Mouse (Mus musculus) right cerebral cortex, adult 2 months (tissue): ENCODE measurements around the gene Dusp21.
A peak's percentile ranks its signal among the peaks of the same experiment; 100 is the strongest.

Source experiments
- DNase-seq, 2 experiments: peaks; one replicate each; pipeline ENCODE4 v3.0.0; 2021 to 2022; ENCODE audit warnings: low spot score in 2 of 2

Dusp21 gene

DNA sequence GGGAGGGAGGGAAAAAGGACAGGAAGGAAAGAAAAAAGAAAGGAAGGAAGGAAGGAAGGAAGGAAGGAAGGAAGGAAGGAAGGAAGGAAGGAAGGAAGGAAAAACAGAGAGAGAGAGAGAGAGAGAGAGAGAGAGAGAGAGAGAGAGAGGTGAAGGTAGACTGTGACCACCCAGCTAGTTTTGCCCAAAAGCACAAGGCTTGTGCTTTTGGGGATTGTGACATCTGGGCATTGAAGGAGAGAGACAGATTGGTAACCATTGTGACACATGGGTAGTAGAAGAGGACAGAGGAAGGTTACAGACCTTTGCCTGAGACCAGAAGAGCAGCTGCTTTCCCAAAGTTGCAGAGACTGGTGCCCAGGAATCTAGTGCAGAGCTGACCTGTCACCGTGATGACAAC lies at the start of gene Dusp21:
Gene Dusp21 (plus strand): TSS at position 301 of the 400 bp plus-strand sequence.
- no peak for DNase-seq

DNA sequence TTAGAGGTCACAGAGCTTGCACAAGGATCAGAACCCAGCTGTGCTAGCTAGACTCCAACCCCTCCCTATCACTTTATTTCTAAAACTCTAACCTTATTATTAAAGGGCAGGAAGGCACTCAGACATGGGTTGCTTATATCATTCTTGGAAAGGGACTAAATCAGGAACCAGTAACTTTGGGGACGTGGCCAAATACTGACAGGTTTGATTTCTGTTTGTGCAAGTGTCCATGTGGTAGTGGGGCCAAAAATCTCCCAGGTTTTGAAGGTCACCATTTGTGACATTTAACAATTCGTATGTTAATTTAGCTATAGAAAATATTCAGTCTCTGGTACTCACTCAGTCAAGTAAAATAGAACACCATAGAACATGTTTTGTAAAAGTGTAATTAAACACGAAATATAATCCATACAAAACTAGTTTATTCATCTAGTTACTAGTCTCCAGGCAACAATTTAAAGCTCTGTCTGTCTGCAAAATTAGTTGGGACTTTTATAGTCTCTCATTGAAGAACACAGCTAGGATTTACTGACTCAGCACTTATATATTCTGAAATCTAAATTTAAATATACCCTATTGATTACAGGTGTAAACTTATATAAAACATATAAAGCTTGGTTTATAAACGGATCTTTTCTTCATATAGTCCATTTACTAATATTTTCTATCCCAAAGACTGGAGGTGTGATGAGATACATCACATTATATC lies 15.2 kb downstream of the Dusp21 start:
- DNase-seq, result no peak

DNA sequence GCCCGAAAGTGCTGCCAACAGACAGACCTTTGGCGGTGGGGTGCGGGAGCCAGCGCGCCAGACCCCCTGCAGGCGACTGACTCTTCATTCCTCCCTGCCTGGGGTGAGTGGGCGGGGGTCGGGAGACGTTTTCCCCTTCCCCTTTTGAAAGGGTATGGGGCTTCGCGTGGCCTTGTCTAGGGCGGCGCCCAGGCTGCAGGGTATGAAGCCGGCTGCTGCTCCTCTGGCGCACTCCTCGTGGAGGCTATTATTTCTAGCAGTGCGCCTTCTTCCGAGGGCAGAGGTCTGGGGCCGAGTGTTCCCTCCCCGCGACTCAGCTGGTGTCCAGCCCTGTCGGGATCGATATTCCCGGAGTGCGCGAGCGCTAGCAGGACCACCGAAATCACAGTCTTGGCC lies 16.1 kb downstream of the Dusp21 start:
- no peak for DNase-seq

DNA sequence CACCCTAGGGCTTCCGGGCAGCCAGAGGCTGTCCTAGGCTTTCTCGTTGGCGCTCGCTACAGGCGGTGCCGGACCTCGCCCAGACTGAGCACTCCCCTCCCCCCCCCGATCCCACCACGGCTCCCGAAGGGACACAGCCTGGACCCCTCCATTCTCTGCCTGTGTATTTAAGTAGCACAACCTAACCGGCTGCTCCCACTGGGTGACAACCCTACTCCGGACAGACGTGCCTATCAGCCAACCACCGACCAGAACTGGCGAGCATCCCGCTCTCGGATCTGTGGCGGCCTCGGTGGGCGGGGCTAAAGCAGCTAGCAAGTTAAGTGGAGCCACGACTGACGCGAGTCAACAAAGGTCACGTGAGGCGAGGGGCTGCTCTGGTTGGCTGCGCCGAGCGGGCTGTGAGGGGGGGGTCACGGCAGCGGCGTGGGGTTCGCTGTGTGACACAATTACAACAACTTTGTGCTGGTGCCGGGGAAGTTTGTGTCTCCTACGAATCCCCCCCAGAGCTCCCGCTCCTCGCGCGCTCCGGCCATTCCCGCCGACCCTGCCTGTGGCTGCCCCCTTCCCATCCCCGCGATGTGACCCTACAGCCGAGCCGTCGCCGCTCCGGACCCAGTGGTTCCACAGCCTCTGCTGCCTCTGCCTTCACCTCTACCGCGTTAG lies 16.7 kb downstream of the Dusp21 start, which contains the start of gene Kdm6a:
Gene Kdm6a (plus strand): TSS at position 384 of the 666 bp plus-strand sequence.
- peak; percentile 98 to 100 for DNase-seq

DNA sequence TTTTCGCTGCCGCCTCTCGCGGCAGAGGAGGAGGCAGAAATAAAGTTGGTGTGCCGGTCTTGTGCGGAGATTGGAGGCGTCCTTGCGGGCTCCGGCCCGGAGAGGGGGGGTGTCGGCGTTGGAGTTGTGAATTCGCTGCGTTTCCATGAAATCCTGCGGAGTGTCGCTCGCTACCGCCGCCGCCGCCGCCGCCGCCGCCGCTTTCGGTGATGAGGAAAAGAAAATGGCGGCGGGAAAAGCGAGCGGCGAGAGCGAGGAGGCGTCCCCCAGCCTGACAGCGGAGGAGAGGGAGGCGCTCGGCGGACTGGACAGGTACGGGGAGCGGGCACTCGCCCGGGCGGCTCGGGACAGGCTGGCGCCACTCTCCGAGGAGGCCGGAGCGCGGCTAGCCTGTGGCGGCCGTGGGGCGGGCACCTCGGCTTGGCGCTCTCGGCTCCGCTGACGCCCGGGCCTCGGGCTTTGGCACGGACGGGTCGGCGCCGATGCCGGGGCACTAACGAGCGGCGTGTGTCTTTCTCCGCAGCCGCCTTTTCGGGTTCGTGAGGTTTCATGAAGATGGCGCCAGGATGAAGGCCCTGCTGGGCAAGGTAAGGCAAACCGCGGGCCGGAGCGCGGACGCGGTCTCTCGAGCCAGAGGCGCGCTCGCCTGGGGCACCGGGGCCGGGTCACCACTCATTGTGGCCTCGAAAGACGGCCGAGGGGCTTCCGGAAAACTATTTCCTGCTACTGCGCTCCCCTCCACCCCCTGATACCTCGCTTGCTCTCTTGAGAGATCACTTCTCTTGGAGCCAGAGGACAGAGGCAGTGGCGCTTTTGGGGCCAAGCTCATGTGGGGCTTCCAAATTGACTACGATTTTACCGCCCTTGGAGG lies 17.4 kb downstream of the Dusp21 start:
- DNase-seq, result peak; percentile 41 to 66

DNA sequence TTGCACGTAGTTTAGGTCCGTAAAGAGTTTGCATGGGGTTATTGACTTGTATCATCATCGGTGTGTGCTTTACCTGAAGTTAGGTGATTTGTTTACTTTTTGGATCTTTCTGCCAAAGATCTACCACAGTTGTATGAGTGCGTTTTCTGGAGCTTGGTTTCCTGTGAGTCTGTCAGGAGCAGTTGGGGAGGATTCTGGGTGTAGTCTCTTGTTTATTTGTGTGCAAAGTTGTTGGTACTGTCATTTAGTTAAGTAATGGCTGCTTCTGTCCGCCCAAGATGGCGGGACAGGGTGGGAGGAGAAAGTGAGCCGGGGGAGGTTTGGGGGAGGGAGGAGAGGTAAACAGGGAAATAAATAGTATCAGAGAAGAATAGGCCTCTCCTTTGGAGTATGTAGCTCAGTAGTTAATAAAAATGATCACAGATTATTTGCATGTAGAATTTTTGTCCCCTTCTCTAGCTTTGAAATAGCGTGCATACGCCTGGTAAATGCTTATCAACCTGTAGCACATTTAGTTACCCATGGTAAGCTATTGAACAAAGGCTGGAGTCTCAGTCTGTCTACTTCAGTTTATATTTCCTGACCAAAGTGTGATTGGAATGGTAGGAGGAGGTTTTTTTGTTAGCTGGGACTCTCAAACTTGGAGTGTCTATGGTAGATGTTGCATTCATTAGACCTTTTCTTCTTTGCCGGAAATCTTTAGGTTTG lies 18.4 kb downstream of the Dusp21 start:
- DNase-seq, result peak; percentile 7 to 9

DNA sequence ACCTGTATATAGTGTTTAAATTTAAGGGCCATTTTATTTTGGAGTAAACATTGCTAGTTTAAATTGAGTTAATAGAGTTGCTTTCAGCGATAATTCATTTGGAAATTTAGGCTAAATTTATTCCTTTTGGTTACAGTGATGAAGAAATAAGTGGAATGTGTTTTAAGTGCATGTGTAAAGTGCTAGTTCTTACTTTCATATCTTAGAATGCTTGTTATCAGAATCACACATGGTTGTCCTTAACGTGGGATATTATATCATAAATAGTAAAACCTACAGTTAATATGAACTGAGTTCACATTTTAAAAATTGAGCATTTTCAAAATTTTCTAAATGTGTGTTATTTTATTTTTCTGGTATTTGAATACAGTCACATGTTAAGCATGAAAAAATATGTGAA lies 19.5 kb downstream of the Dusp21 start:
- no peak for DNase-seq

DNA sequence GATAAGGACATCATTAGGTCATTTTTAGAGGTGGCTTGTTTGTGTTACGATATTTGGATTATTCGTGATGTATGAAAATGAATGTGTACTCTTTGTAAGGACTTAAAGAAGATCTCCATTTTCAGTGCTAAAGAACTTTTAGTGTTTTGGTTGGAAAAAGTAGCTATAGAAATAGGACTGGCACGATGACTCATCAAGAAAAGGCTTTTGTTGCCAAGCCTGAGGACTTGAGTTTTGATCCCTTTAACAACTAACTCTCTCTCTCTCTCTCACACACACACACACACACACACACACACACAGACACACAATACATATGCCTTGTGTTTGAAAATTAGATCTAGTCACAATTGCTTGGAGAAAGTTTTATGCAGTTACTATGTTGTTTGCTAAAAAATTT lies 21.3 kb downstream of the Dusp21 start:
- DNase-seq, result no peak

DNA sequence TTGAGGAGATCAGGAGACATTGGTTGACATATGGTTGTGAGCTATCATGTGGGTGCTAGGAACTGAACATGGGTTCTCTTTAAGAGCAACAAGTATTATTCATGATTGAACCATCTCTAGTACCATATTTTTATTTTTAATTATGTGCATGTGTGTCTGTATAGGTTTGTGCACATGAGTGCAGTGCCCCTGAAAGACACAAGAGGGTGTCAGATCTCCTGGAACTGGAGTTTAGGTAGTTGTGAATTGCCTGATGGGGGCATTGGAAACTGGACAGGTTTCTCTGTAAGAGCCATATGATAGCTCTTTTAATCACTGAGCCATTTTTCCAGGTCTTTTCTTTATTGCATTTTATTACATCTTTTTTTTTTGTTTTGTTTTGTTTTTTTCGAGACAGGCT lies 23.3 kb downstream of the Dusp21 start:
- DNase-seq, result no peak

DNA sequence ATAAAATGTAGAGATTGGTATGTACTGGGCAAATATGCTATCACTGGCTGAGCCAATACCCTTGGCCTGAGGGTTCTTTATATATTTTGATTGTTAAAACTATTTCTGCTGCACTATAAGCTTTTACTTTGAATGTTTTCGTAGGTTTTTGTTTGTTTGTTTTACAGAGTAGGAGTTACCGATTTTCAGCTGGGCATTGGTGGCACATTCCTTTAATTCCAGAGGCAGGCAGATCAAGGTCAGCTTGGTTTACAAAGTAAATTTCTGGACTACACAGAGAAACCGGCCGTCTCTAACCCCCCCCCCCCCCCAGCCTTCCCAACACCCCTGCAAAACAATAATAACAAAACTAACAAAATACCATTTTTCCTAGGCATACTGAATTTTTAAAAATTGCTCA lies 29.2 kb downstream of the Dusp21 start:
- no peak for DNase-seq

DNA sequence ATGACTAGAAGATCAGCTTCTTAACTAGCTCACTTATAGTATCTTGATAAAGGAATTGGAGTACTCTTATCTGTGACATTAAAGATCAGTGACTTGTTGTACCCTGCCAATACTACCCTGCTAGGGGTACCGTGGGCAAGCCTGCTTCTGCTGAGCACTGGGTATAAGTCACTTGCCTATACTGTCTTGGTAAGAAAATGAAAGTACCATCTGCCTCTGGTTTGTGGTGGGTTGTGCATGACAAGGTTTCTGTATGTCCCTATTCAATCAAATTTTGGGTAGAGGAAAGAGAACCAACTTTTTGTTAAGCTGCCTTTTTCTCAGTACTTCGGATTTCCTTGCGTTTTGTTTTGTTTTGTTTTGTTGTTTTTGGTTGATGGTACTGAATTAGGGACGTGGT lies 32.1 kb downstream of the Dusp21 start:
- no peak for DNase-seq

DNA sequence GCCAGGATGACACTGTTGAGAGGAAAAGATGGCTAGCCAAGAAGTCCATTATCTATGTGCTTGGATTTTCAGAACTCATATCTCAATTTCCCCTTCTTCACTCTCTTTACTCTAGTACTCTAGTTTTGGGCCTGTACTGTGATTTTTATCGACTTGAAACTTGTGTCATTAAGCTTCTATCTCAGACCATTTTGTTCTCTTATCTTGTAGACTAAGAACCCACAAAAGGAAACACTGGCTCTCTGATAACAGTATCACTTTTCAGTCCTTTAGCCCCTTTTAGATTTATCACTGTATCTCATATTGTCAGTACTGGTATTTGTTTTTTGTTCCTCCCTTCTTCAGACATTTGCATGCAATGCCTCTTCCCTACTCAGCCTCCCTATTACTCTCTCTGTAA lies 33.8 kb downstream of the Dusp21 start:
- no peak for DNase-seq

DNA sequence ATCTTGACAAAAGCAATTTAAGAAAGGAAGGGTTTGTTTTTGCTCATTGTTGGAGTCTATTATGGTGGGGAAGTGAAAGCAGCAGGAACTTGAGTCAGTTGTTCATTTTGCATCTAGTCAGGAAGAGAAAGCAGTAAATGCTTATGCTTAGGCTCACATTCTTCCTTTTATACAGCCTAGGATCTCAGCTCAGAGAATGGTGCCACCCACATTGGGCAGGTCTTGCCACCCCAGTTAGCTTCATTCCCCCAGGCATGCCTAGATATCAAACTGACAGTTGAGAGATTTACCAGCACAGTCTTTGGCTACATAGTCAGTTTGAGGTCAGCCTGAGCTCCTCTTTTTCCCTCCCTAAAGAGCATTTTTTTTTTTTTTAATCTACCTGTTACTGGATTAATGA lies 41.5 kb downstream of the Dusp21 start:
- DNase-seq, result no peak

DNA sequence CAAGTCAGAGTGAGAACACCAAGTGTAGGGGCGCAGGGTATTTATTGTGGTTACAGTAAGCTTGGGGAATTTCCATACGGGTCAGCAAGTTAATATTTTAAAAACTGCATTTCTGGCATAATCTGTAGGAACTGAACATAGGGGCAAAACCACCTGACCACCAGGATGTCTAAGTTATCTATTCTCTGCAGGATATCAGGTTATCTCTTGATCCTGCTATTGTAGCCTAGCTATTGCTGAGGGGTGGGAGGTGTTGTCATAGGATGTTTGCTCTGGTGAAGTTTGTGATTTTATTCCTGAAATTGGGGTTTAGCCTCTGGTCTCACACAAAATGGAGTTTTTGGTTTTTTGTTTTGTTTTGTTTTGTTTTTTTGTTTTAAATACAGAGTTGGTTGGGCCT lies 42.6 kb downstream of the Dusp21 start:
- no peak for DNase-seq
